Mouse (Mus musculus) stomach, postnatal 0 days (tissue): ENCODE measurements at regions not wholly inside any gene's neighbourhood (a gene's known extent, or its start where the extent isn't known, plus 50 kb on each side); places are given as distances from the start of the nearest gene placed in this dataset.

ENCODE experiments used
- CTCF ChIP-seq: IDR thresholded peaks from 2 replicates; pipeline ENCODE4 v1.5.1; 2016; ENCODE audit warnings: antibody characterized with exemption, low read depth, mild to moderate bottlenecking, moderate library complexity
- EP300 ChIP-seq: optimal IDR thresholded peaks from 2 replicates; pipeline ENCODE3; 2016; ENCODE audit warnings: antibody characterized with exemption

DNA sequence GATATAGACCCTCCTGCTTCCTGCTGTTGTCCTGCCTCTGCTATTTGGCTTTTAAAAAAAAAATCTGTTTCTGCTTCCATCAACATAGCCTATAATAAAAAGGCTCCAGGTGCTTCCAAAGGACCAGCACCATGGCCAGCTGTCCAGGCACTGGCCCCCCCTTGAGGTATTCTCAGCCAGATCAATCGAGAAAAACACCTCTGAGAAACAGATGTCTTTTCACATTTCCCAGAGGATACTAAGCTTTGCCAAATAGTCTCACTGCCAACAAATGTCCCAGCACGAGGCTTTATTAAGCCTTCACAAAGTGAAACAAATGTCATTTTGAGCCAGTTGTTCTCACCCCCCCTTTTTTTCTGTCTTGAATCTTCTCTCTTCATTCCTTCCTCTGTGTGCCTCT is 2880.7 kb upstream of the 5930422O12Rik start:
- no peak for TF ChIP-seq CTCF
- TF ChIP-seq EP300, result no peak
